Mouse (Mus musculus): ENCODE measurements around the gene Irak3. TPM values are rescaled to one million over a fixed set of nuclear protein-coding genes. Genes with fewer than 3 reads are reported as not detected.
A peak's percentile ranks its signal among the peaks of the same experiment; 100 is the strongest.
"Not testable (repeated sequence)": the region's sequence is repeated elsewhere in the genome, so short reads cannot be mapped to it uniquely, and the experiment has no call there.

The Irak3 gene
- total RNA-seq, 2 experiments from 2014 or later, result 0.41 to 0.42 TPM

- intact Hi-C loops (cut with DNase I), result no loop called here
- no peak for DNase-seq (ENCODE audit: low spot score in 2 of 2)
Measured at GRCm38 (mm10) chr10:120114493-120114892, 87.4 kb downstream of the Irak3 start.

- intact Hi-C loops (cut with DNase I), result no loop called here
- DNase-seq (ENCODE audit: low spot score in 2 of 2), result no peak
Measured at GRCm38 (mm10) chr10:120113980-120114379, 88.0 kb downstream of the Irak3 start.

- DNase-seq (ENCODE audit: low spot score in 2 of 2); intact Hi-C loops (cut with DNase I): not testable (repeated sequence)
Measured at GRCm38 (mm10) chr10:120113482-120113881, 88.4 kb downstream of the Irak3 start.

GRCm38 (mm10) chr10:120112507-120113396 is 89.2 kb downstream of the Irak3 start, which contains the start of gene Helb:
Gene Helb (minus strand): TSS chr10:120112987.
- DNase-seq (ENCODE audit: low spot score in 2 of 2), result peak; percentile 91 to 94
- intact Hi-C loops (cut with DNase I), result no loop called here

- intact Hi-C loops (cut with DNase I), result no loop called here
- DNase-seq (ENCODE audit: low spot score in 2 of 2), result no peak
Measured at GRCm38 (mm10) chr10:120111691-120112319, 90.1 kb downstream of the Irak3 start.

- no peak for DNase-seq (ENCODE audit: low spot score in 2 of 2)
- intact Hi-C loops (cut with DNase I), result no loop called here
Measured at GRCm38 (mm10) chr10:120100806-120101205, 101.1 kb downstream of the Irak3 start.

GRCm38 (mm10) chr10:120097564-120097963 is 104.4 kb downstream of the Irak3 start:
- intact Hi-C loops (cut with DNase I), result no loop called here
- no peak for DNase-seq (ENCODE audit: low spot score in 2 of 2)

- DNase-seq (ENCODE audit: low spot score in 2 of 2), result no peak
- intact Hi-C loops (cut with DNase I), result no loop called here
Measured at GRCm38 (mm10) chr10:120095716-120096115, 106.2 kb downstream of the Irak3 start.

GRCm38 (mm10) chr10:120095136-120095535 is 106.8 kb downstream of the Irak3 start:
- intact Hi-C loops (cut with DNase I), result no loop called here
- DNase-seq (ENCODE audit: low spot score in 2 of 2), result no peak

GRCm38 (mm10) chr10:120092548-120092947 is 109.4 kb downstream of the Irak3 start:
- no peak for DNase-seq (ENCODE audit: low spot score in 2 of 2)
- intact Hi-C loops (cut with DNase I), result no loop called here

Other genes with a start within 250 kb of the Irak3 start
- gene Helb, start 89.1 kb downstream of the Irak3 start, total RNA-seq (2021), result 1 to 10 TPM; 3.7 to 4.7 TPM
- gene Tmbim4, start 540 bp downstream of the Irak3 start, total RNA-seq (2021), result 10 to 100 TPM; 63.4 to 66.4 TPM
- gene Llph, start 24.9 kb upstream of the Irak3 start, total RNA-seq (2021), result 10 to 100 TPM; 18.3 to 20.5 TPM

All from left cerebral cortex, postnatal 36 days (tissue).